Mouse (Mus musculus): ENCODE data around the gene Ngb. TPM values are rescaled to one million over a fixed set of nuclear protein-coding genes. Genes with fewer than 3 reads are reported as not detected.

Gene Ngb
- polyA plus RNA-seq, 1 experiment from 2014 or later = 0.38 TPM

DNA sequence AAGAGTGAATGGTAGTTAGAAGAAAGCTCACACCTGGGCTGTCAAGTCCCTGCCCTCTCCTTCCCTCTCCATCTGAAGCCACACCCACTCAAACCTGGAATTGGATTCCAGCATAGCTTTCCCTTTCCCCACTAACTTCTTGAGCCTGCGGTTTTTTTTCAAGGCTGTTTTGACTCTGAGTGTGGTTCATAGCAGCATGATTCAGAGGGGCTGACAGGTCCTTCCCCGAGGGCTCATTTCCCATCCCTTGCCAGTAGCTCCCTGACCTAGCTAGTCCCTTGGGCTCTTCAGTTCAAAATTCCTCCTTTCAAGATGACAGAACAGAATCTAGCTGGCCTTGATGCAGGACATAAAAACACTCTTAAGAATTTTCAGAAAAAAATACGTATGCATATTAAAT lies 54.8 kb downstream of the Ngb start:
- WGBS = 46% methylated on average over 3 of the region's 3 CpGs
- no peak overlapping the region for H3K4me2 ChIP-seq
- no peak for ATAC-seq (ENCODE audit: insufficient number of reproducible peaks, insufficient read depth, low FRiP score, low TSS enrichment, low read depth)

More for the DNA sequence above, 54.8 kb downstream of the Ngb start:
- Histone ChIP-seq H3K9ac (no peak overlapping the region), H3K27me3 (no peaks in the 10 kb centered on the region), H3K4me3 (no peak overlapping the region), H3K9me3 (no peaks in the 10 kb centered on the region), H3K27ac (no peak overlapping the region), H3K36me3 (no peaks in the 10 kb centered on the region), H3K4me1 (no peaks in the 10 kb centered on the region)

Other genes with a start within 250 kb of the Ngb start
- 36.5 and 37.7 TPM in 2 replicates for gene Irf2bpl, start 217.7 kb downstream of the Ngb start, polyA plus RNA-seq (2015; fragmentation: Nextera tagmentation; extraction: Ambion mirVana)
- 24.3 TPM in 2 replicates for gene Cipc, start 155.5 kb downstream of the Ngb start, polyA plus RNA-seq (2015; fragmentation: Nextera tagmentation; extraction: Ambion mirVana)
- 0.12 and 0.15 TPM in 2 replicates for gene Zdhhc22, start 112.1 kb downstream of the Ngb start, polyA plus RNA-seq (2015; fragmentation: Nextera tagmentation; extraction: Ambion mirVana)
- gene Tmem63c, start 81.2 kb downstream of the Ngb start, polyA plus RNA-seq (2015; fragmentation: Nextera tagmentation; extraction: Ambion mirVana) = 0.17 TPM in 1 of 2 replicates, not detected in the other
- gene Gstz1, start 44.6 kb upstream of the Ngb start, polyA plus RNA-seq (2015; fragmentation: Nextera tagmentation; extraction: Ambion mirVana) = 29.1 and 32.1 TPM in 2 replicates
- 14.3 and 14.4 TPM in 2 replicates for gene Pomt2, start 45.4 kb upstream of the Ngb start, polyA plus RNA-seq (2015; fragmentation: Nextera tagmentation; extraction: Ambion mirVana)
- 1.5 and 2.4 TPM in 2 replicates for gene Samd15, start 97.2 kb upstream of the Ngb start, polyA plus RNA-seq (2015; fragmentation: Nextera tagmentation; extraction: Ambion mirVana)
- gene Tmed8, start 97.9 kb upstream of the Ngb start, polyA plus RNA-seq (2015; fragmentation: Nextera tagmentation; extraction: Ambion mirVana) = 2.0 and 2.4 TPM in 2 replicates
- gene Noxred1, start 136.2 kb upstream of the Ngb start, polyA plus RNA-seq (2015; fragmentation: Nextera tagmentation; extraction: Ambion mirVana) = 0.32 and 0.84 TPM in 2 replicates
- 49.6 and 52.1 TPM in 2 replicates for gene Vipas39, start 163.7 kb upstream of the Ngb start, polyA plus RNA-seq (2015; fragmentation: Nextera tagmentation; extraction: Ambion mirVana)
- gene Ahsa1, start 163.9 kb upstream of the Ngb start, polyA plus RNA-seq (2015; fragmentation: Nextera tagmentation; extraction: Ambion mirVana) = 210 and 231 TPM in 2 replicates
- 1.1 and 1.6 TPM in 2 replicates for gene Ism2, start 197.2 kb upstream of the Ngb start, polyA plus RNA-seq (2015; fragmentation: Nextera tagmentation; extraction: Ambion mirVana)

All from embryonic facial prominence, embryonic 13.5 days (tissue).